Mouse (Mus musculus): ENCODE results near the gene Tmx2. TPM values are rescaled to one million over a fixed set of nuclear protein-coding genes. Genes with fewer than 3 reads are reported as not detected.

Gene Tmx2
- polyA plus RNA-seq, 1 experiment from 2014 or later, result 216 TPM

Other genes with a start within 250 kb of the Tmx2 start
- 37.2 and 40.2 TPM in 2 replicates for gene Tfpi, start 202.4 kb downstream of the Tmx2 start, polyA plus RNA-seq (2015; fragmentation: Nextera tagmentation; extraction: Ambion mirVana)
- gene Ctnnd1, start 28.4 kb downstream of the Tmx2 start, polyA plus RNA-seq (2015; fragmentation: Nextera tagmentation; extraction: Ambion mirVana), result 55.7 and 59.3 TPM in 2 replicates
- gene Btbd18, start 20.1 kb downstream of the Tmx2 start, polyA plus RNA-seq (2015; fragmentation: Nextera tagmentation; extraction: Ambion mirVana), result 0.14 and 0.22 TPM in 2 replicates
- gene Selenoh, start 8.4 kb downstream of the Tmx2 start, polyA plus RNA-seq (2015; fragmentation: Nextera tagmentation; extraction: Ambion mirVana), result 304 and 332 TPM in 2 replicates
- not detected in 2 replicates for gene Gm28635, start 1.1 kb downstream of the Tmx2 start, polyA plus RNA-seq (2015; fragmentation: Nextera tagmentation; extraction: Ambion mirVana)
- 39.2 and 42.6 TPM in 2 replicates for gene Med19, start 738 bp downstream of the Tmx2 start, polyA plus RNA-seq (2015; fragmentation: Nextera tagmentation; extraction: Ambion mirVana)
- 30.4 and 30.6 TPM in 2 replicates for gene Zdhhc5, start 36.0 kb upstream of the Tmx2 start, polyA plus RNA-seq (2015; fragmentation: Nextera tagmentation; extraction: Ambion mirVana)
- 31.1 and 32.1 TPM in 2 replicates for gene Clp1, start 48.2 kb upstream of the Tmx2 start, polyA plus RNA-seq (2015; fragmentation: Nextera tagmentation; extraction: Ambion mirVana)
- 5.4 and 9.4 TPM in 2 replicates for gene Ypel4, start 54.9 kb upstream of the Tmx2 start, polyA plus RNA-seq (2015; fragmentation: Nextera tagmentation; extraction: Ambion mirVana)
- 9.8 and 10.9 TPM in 2 replicates for gene Gm19426, start 64.5 kb upstream of the Tmx2 start, polyA plus RNA-seq (2015; fragmentation: Nextera tagmentation; extraction: Ambion mirVana)
- gene Serping1, start 96.3 kb upstream of the Tmx2 start, polyA plus RNA-seq (2015; fragmentation: Nextera tagmentation; extraction: Ambion mirVana), result 115 and 119 TPM in 2 replicates
- gene Ube2l6, start 119.7 kb upstream of the Tmx2 start, polyA plus RNA-seq (2015; fragmentation: Nextera tagmentation; extraction: Ambion mirVana), result 44.0 and 46.9 TPM in 2 replicates
- gene Smtnl1, start 143.5 kb upstream of the Tmx2 start, polyA plus RNA-seq (2015; fragmentation: Nextera tagmentation; extraction: Ambion mirVana), result 0.19 and 0.26 TPM in 2 replicates
- gene Timm10, start 147.9 kb upstream of the Tmx2 start, polyA plus RNA-seq (2015; fragmentation: Nextera tagmentation; extraction: Ambion mirVana), result 60.1 and 66.6 TPM in 2 replicates
- 15.6 and 17.8 TPM in 2 replicates for gene Slc43a1, start 159.7 kb upstream of the Tmx2 start, polyA plus RNA-seq (2015; fragmentation: Nextera tagmentation; extraction: Ambion mirVana)
- gene Rtn4rl2, start 207.6 kb upstream of the Tmx2 start, polyA plus RNA-seq (2015; fragmentation: Nextera tagmentation; extraction: Ambion mirVana), result 1.0 and 1.5 TPM in 2 replicates

Measured in kidney, embryonic 16.5 days (tissue).